Mouse (Mus musculus) limb, embryonic 10.5 days (tissue): ENCODE data around the gene P4hb. TPM values are rescaled to one million over a fixed set of nuclear protein-coding genes. Genes with fewer than 3 reads are reported as not detected.

Experiments
- DNase-seq: peaks from one replicate; pipeline ENCODE4 v3.0.0-alpha.2; 2017; ENCODE audit warnings: low spot score
- H3K27ac ChIP-seq: fragments of 300-500 bp; sonication (generic); 2 replicates; pipeline ENCODE4 v1.5.1; 2016; ENCODE audit warnings: mild to moderate bottlenecking
- H3K27me3 ChIP-seq: fragments of 300-500 bp; sonication (generic); 2 replicates; pipeline ENCODE4 v1.6.1; 2016; ENCODE audit warnings: low read depth, mild to moderate bottlenecking; ENCODE audit not compliant: poor library complexity, severe bottlenecking
- H3K36me3 ChIP-seq: fragments of 300-500 bp; sonication (generic); 2 replicates; pipeline ENCODE4 v1.6.1; 2016; ENCODE audit warnings: mild to moderate bottlenecking, moderate library complexity
- H3K4me1 ChIP-seq: fragments of 300-500 bp; sonication (generic); 2 replicates; pipeline ENCODE4 v1.6.1; 2016
- H3K4me3 ChIP-seq: fragments of 300-500 bp; sonication (generic); 2 replicates; pipeline ENCODE4 v1.5.1; 2016; ENCODE audit warnings: mild to moderate bottlenecking, moderate library complexity
- H3K9me3 ChIP-seq: fragments of 300-500 bp; sonication (generic); replicated peaks from 2 replicates; pipeline ENCODE4 v1.6.1; 2016; ENCODE audit warnings: mild to moderate bottlenecking
- WGBS: fragments of 180-500 bp; shearing (Covaris S2); methylation state at CpG from one replicate; pipeline ENCODE4 v1.1.7; 2016; 5-methylcytosine and 5-hydroxymethylcytosine counted together
- polyA plus RNA-seq: library from polyadenylated mRNA; unstranded; fragments of >200 nt; fragmentation: Nextera tagmentation; extraction: Ambion mirVana; gene quantifications from 2 replicates; pipeline ENCODE4 v1.2.1, GENCODE M21; 2016

Gene P4hb
- polyA plus RNA-seq, 1 experiment from 2014 or later, result 656 TPM

DNA sequence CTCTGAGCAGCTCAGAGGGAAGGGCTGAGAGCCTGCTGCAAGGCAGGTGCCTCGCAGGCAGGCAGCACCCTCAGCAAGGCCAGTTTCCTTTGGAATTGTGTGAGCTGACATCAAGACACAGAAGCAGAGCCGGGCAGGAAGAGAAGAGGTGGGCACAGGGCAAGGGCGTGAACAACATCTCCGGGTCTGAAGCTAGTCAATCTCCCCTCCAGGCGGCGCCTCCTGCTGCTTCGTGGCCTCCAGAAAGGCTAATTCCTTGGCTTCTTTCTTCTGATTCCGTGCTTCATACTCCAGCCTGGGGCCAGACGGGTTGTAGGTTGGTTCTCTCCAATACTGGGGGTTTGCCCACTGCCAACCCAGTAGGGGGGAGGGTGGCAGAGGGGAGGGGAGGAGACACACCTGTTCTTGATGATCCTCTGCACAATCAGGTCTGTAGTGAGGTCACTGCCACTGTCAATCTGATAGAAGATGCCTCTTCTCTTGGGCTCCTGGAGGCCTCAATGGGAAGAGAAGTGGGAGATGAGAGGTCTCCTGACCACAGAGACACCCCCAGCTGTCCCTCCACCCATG lies 37.5 kb upstream of the P4hb start:
- Histone ChIP-seq H3K36me3 (peaks cover 85% of the 10 kb centered on the region), H3K4me3 (no peak overlapping the region), H3K27me3 (peaks cover 36% of the 10 kb centered on the region), H3K4me1 (peaks cover 21% of the 10 kb centered on the region), H3K9me3 (no peaks in the 10 kb centered on the region), H3K27ac (no peak overlapping the region)
- 85% methylated on average over 9 of the region's 9 CpGs for WGBS
- no peak for DNase-seq

- Histone ChIP-seq H3K27me3 (peaks cover 36% of the 10 kb centered on the region), H3K4me3 (0 out of 2 replicates have a peak overlapping the region, but pooled peaks have one; percentile 43), H3K4me1 (peaks cover 21% of the 10 kb centered on the region), H3K9me3 (no peaks in the 10 kb centered on the region), H3K36me3 (peaks cover 86% of the 10 kb centered on the region), H3K27ac (no peak overlapping the region)
- DNase-seq, result no peak
- 44% methylated on average over 8 of the region's 8 CpGs for WGBS
Measured at GRCm38 (mm10) chr11:120609250-120609649, 36.2 kb upstream of the P4hb start.

DNA sequence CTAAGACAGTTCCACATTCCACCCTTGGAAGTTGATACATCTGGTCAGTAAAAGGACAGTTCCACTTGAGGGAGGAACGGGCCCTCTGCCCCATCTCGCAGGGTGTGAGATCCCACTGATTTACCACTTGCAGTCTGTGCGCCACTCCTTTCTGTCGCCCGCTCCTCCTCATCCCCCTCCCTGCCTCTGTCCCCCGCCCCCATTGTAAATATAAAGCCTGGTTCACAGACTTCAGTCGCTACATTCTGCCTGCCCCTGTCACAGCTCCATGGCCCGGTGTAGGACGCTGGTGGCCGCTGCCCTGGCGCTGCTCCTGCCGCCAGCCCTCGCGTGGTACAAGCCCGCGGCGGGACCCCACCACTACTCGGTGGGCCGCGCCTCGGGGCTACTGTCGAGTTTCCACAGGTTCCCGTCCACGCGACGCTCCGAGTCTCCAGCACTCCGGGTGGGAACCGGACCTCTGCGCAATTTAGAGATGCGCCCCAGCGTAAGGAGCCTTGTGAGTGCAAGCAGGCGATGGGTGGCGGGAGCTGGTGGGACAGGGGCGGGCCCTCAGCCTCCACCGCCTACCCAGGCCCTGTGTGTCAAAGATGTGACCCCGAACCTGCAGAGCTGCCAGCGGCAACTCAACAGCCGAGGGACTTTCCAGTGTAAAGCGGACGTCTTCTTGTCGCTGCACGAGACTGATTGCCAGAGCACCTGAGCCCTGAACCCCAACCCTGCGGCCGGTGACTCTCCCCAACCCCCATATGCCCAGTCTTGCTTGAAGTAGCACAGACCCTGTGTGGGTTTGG lies 35.4 kb upstream of the P4hb start, which contains the start of gene Npb:
Gene Npb, plus strand, starts transcription at position 237 of the 794 bp plus-strand sequence.
- H3K9me3 ChIP-seq, result no peaks in the 10 kb centered on the region
- DNase-seq, result no peak
- H3K4me3 ChIP-seq, result peak within 1 kb of the TSS; percentile 43
- H3K27ac ChIP-seq, result peak within 1 kb of the TSS; percentile 66; the same call in 1 of the 2 replicates
- peaks cover 86% of the 10 kb centered on the region for H3K36me3 ChIP-seq
- 3% methylated on average over 45 of the region's 45 CpGs for WGBS
- peaks cover 36% of the 10 kb centered on the region for H3K27me3 ChIP-seq
- peaks cover 21% of the 10 kb centered on the region for H3K4me1 ChIP-seq

DNA sequence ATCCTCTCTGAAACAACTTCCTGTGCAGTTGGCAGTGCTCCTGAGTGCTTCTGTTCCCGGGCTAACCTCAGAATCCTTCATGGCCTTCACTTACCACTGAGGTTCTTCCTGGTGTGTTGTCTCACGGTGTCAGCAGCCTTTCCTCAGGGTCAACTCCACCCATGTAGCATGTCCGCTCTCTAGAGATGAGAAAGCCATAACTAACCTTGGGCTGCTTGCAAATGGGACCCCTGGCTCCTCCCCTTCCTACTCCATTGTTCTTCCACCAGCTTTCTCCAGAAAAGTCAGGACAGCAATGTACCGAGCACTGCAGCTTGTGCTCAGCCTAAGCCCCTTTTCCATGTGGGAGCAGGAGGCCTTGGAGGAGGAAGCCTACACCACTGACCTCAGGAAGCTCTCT lies 33.7 kb upstream of the P4hb start:
- Histone ChIP-seq H3K27me3 (peaks cover 36% of the 10 kb centered on the region), H3K27ac (no peak overlapping the region), H3K4me1 (peaks cover 21% of the 10 kb centered on the region), H3K36me3 (peaks cover 86% of the 10 kb centered on the region), H3K9me3 (no peaks in the 10 kb centered on the region), H3K4me3 (no peak overlapping the region)
- WGBS, result 79% methylated on average over 4 of the region's 4 CpGs
- no peak for DNase-seq

GRCm38 (mm10) chr11:120605667-120606066 lies 32.6 kb upstream of the P4hb start:
- DNase-seq, result no peak
- 95% methylated on average over 7 of the region's 7 CpGs for WGBS
- Histone ChIP-seq H3K27ac (no peak overlapping the region), H3K4me1 (peaks cover 21% of the 10 kb centered on the region), H3K9me3 (no peaks in the 10 kb centered on the region), H3K4me3 (no peak overlapping the region), H3K27me3 (peaks cover 36% of the 10 kb centered on the region), H3K36me3 (peaks cover 83% of the 10 kb centered on the region)

DNA sequence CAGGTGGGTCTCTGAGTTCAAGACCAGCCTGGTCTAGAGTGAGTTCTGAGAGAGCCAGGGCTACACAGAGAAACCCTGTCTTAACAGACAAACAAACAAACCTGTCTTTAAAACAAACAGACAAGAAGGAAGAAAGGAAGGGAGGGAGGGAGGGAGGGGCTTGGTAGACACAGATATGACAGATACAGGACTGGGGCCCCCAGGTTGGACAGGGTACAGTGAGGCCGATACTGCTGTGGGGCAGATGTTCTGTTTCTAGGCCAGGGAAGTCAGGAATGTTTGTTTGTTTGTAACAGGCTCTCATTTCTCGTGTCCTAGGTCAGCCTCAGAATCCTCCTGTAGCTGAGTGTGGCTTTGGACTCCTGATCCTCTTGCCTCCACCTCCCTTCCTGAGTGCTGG lies 30.5 kb upstream of the P4hb start:
- peaks cover 21% of the 10 kb centered on the region for H3K27me3 ChIP-seq
- peaks cover 22% of the 10 kb centered on the region for H3K4me1 ChIP-seq
- no peaks in the 10 kb centered on the region for H3K9me3 ChIP-seq
- DNase-seq, result no peak
- WGBS, result 85% methylated on average over 2 of the region's 2 CpGs
- peaks cover 74% of the 10 kb centered on the region for H3K36me3 ChIP-seq
- no peak overlapping the region for H3K27ac ChIP-seq
- H3K4me3 ChIP-seq, result no peak overlapping the region; the same call in 1 of the 2 replicates

GRCm38 (mm10) chr11:120600716-120601115 lies 27.7 kb upstream of the P4hb start:
- Histone ChIP-seq H3K4me3 (no peak overlapping the region), H3K27ac (no peak overlapping the region), H3K27me3 (no peaks in the 10 kb centered on the region), H3K4me1 (peaks cover 30% of the 10 kb centered on the region), H3K36me3 (peaks cover 79% of the 10 kb centered on the region), H3K9me3 (no peaks in the 10 kb centered on the region)
- no peak for DNase-seq
- WGBS, result 91% methylated on average over 3 of the region's 3 CpGs

- 50% methylated on average over 17 of the region's 17 CpGs for WGBS
- Histone ChIP-seq H3K4me1 (peaks cover 30% of the 10 kb centered on the region), H3K27me3 (no peaks in the 10 kb centered on the region), H3K36me3 (peaks cover 78% of the 10 kb centered on the region), H3K4me3 (peak overlapping the region; percentile 100), H3K27ac (peak overlapping the region; percentile 99), H3K9me3 (no peaks in the 10 kb centered on the region)
- DNase-seq, result no peak
Measured at GRCm38 (mm10) chr11:120598990-120599549, 26.0 kb upstream of the P4hb start.

DNA sequence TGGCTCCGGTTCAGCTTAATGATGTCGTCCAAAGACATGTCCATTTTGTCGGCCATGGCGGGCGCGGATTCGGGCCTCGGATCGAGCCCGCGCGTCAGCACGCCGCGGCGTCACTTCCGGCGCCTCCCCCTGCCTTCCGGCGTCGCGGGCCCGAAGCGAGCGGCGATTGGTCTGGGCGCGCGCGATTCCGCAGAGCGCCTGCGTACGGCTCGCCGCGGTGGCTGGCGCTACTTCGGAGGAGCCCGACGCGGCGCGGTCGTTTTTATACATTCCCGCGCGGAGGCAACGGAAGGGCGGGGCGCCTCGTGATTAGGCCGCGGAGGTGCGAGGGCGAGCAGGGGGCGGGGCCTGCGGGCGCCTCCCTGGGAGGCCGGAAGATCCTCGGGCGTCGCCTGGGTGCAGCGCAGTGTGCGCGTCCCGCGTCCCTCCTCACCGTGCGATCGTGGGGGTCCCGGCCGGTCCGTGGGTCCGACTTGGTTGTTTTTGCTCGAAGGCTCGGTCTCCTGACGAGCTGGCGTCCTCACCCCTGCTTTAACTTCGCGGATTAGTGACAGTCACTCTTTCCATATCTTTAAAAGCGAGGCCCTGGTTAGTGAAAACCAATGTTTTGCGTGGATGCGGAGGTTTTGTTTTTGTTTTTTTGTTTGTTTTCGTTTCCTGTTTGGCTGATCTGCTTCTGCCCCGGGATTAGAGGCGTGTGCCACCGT lies 25.4 kb upstream of the P4hb start, which contains the start of the genes Alyref and Anapc11:
Gene Alyref, minus strand, starts transcription at position 83 of the 707 bp plus-strand sequence.
Gene Anapc11, plus strand, starts transcription at position 139 of the 707 bp plus-strand sequence.
- peaks cover 30% of the 10 kb centered on the region for H3K4me1 ChIP-seq
- WGBS, result under 1% methylated on average over 88 of the region's 88 CpGs
- peak; percentile 97 for DNase-seq
- H3K4me3 ChIP-seq, result peak within 1 kb of the TSS; percentile 100
- no peaks in the 10 kb centered on the region for H3K27me3 ChIP-seq
- peak within 1 kb of the TSS; percentile 99 for H3K27ac ChIP-seq
- H3K36me3 ChIP-seq, result peaks cover 78% of the 10 kb centered on the region
- no peaks in the 10 kb centered on the region for H3K9me3 ChIP-seq

- 6% methylated on average over 99 of the region's 99 CpGs for WGBS
- peaks cover 78% of the 10 kb centered on the region for H3K36me3 ChIP-seq
- peak overlapping the region; percentile 99 for H3K27ac ChIP-seq
- H3K9me3 ChIP-seq, result no peaks in the 10 kb centered on the region
- H3K4me3 ChIP-seq, result peak overlapping the region; percentile 100
- H3K4me1 ChIP-seq, result peaks cover 30% of the 10 kb centered on the region
- H3K27me3 ChIP-seq, result no peaks in the 10 kb centered on the region
- no peak for DNase-seq
Measured at GRCm38 (mm10) chr11:120597240-120598235, 24.5 kb upstream of the P4hb start.

GRCm38 (mm10) chr11:120588531-120588930 lies 15.5 kb upstream of the P4hb start:
- Histone ChIP-seq H3K4me3 (no peak overlapping the region), H3K9me3 (0 out of 2 replicates have a peak, but pooled peaks cover 2% of the 10 kb centered on the region), H3K36me3 (peaks cover 99% of the 10 kb centered on the region), H3K27ac (no peak overlapping the region), H3K4me1 (no peaks in the 10 kb centered on the region), H3K27me3 (no peaks in the 10 kb centered on the region)
- no peak for DNase-seq
- 96% methylated on average over 6 of the region's 6 CpGs for WGBS
